Mouse (Mus musculus): Measurements from ENCODE around the gene Shkbp1.
A peak's percentile ranks its signal among the peaks of the same experiment; 100 is the strongest.

The Shkbp1 gene

GRCm38 (mm10) chr7:27333316-27333941 lies 22.4 kb downstream of the Shkbp1 start:
- no peak for DNase-seq (ENCODE audit: low read depth)

- peak; percentile 85 for DNase-seq (ENCODE audit: low read depth)
Measured at GRCm38 (mm10) chr7:27332353-27333199, 23.2 kb downstream of the Shkbp1 start.

GRCm38 (mm10) chr7:27331854-27332253 lies 24.0 kb downstream of the Shkbp1 start:
- no peak for DNase-seq (ENCODE audit: low read depth)

- DNase-seq (ENCODE audit: low read depth) = no peak
Measured at GRCm38 (mm10) chr7:27331541-27331851, 24.3 kb downstream of the Shkbp1 start.

- DNase-seq (ENCODE audit: low read depth) = peak; percentile 87
Measured at GRCm38 (mm10) chr7:27330709-27331540, 24.9 kb downstream of the Shkbp1 start.

DNA sequence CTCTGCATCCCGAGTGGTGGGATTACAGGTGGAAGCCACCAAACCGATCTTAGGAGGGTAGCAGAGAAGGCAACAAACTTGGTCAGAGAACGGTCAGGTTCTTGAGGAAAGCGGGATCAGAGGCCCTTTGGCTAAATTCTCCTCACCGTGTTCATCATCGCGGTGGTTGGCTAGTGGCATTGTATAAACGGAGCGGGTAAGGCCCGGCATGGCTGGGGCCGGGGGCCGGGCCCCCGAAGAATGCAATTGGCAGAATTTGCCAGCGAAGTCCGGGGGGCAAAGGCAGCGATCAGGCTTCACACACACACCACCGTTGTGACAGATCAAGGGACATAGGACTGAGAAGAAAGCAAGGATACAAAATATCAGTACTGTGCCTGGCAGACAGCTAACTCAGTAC lies 25.8 kb downstream of the Shkbp1 start:
- no peak for DNase-seq (ENCODE audit: low read depth)

DNA sequence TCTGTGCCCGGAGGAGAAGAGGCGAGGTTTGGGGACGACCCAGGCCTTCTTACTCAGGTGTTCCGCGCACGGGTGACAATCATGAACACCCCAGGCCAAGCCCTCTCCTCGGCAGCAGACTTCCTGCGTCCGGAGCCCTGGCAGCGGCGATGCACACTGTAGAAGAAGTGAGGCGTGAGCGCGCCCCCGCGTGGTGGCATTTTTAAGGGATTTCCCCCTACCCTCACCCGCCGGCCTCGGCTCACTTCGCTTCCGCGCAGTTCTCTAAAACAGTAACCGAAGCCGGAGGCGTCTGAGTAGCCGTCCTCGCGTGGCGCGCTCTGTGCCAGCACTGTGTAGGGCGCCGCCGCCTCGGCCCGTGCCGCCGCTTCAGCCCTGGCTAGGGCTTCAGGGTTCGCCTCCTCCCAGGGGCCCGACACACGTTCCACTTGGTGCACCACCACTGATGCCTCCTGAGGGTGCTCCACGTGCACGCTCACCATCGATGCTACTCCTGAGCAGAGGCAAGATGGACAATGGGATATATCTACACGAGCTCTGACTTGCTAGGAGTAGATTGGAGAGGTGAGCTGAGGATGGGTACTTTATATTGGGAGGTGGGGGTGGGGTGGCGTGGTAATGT lies 26.4 kb downstream of the Shkbp1 start:
- DNase-seq (ENCODE audit: low read depth) = peak; percentile 81

- DNase-seq (ENCODE audit: low read depth) = no peak
Measured at GRCm38 (mm10) chr7:27328648-27329047, 27.2 kb downstream of the Shkbp1 start.

GRCm38 (mm10) chr7:27328161-27328560 lies 27.7 kb downstream of the Shkbp1 start:
- no peak for DNase-seq (ENCODE audit: low read depth)

- DNase-seq (ENCODE audit: low read depth) = no peak
Measured at GRCm38 (mm10) chr7:27327500-27327899, 28.3 kb downstream of the Shkbp1 start.

GRCm38 (mm10) chr7:27326101-27326880 lies 29.5 kb downstream of the Shkbp1 start:
- no peak for DNase-seq (ENCODE audit: low read depth)

DNA sequence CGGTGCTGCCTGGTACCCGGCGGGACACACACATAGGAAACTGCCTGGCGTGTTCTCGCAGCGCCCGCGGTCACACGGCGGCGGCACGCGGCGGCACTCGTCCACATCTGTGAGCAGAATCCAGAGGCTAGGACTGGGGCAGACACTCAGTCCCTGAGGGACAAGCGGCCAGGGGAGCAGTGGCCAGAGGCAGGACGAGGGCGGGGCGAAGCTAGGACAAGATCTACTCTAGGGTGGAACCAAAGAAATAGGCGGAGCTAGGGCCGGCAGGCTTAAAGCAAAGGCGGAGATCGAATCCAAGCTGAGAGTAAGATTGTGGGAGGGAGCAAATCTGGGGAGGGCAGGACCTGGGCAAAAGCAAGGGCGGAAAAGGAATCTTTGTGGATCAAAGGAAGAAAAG lies 30.1 kb downstream of the Shkbp1 start:
- no peak for DNase-seq (ENCODE audit: low read depth)

DNA sequence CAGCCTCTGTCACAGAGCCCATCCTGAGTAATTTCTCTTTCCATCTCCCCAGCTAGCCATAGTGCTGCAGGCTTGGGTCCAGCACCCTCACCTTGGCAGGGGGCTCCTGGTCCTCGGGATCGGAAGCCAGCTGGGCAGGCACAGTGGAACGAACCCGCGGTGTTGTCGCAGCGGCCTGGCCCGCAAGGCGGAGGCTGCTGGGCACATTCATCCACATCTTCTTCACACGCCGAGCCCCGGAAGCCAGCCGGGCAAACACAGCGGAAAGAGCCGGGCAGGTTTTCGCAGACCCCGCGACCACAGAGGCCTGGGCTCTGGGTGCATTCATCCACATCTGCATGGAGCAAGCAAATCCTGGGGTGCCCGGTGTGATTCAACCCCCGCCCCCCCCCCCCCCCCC lies 30.9 kb downstream of the Shkbp1 start:
- no peak for DNase-seq (ENCODE audit: low read depth)

DNA sequence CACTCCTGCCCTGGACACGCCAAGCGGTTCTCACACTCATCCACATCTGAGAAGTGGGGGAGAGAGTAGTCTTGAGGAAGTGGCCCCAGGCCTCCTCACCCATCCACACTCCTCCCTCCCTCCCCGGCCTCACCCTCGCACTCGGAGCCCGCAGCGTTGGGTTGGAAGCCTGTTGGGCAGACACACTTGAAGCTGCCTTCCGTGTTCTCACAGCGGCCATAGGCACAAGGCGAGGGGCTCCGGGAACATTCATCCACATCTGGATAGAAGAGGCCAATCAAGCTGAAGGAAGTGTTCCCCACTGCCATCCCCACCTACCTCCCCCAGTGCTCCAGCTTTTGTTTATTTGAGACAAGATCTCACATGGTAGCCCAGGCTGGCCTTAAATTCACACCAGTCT lies 31.7 kb downstream of the Shkbp1 start:
- DNase-seq (ENCODE audit: low read depth) = no peak

DNA sequence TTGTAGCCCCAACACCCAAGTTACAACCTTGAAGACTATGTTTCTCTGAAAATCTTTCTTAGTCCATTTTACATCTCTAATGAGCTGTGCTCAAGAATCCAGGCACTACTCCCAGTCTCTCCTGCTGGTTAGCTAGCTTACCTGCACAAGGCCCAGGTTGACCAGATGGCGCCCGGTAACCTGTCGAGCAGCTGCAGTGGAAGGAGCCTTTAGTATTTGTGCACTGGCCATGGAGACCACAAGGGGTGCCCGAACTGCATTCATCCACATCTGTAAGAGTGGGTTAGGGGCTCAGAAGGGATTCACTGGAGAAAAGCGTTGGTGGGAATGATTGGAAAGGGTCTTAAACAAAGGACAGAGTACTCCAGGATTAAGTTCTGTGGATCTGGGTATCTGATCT lies 32.8 kb downstream of the Shkbp1 start:
- no peak for DNase-seq (ENCODE audit: low read depth)

- DNase-seq (ENCODE audit: low read depth) = no peak
Measured at GRCm38 (mm10) chr7:27322291-27322690, 33.5 kb downstream of the Shkbp1 start.

DNA sequence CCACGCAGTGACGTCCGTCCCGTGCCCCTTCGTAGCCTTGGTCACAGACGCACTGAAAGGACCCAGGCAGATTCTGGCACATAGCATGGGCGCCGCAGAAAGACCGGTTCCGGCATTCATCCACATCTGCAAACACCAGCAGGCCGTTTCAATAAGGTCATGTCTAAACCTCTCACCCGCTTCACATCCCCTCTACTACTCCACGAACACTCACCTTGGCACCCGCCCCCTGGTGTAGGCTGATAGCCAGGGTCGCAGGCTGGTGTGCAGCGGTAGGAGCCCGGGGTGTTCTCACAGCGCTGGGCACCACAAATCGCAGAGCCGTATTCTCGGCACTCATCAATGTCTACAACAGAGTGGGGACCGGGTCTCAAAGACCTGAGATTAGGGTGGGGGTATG lies 36.4 kb downstream of the Shkbp1 start:
- no peak for DNase-seq (ENCODE audit: low read depth)

DNA sequence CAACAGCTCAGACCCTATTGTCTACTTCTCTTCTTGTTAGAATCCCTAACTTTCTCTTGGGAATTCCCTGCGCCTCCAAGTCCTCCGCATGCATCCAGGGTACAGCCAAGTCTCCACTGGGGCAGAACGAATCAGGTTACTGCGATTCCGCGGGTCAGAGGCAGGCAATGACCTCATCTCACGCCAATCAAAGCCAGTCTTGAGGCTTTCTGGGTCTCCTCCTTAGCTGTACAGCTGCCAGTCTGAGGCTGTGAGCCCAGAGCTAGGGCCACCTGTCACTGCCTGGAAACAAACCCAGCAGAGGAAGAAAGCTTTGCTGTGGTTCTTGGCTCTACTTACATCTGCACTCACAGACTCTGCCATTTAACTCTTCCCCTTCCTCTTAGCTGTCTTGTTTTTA lies 39.9 kb downstream of the Shkbp1 start:
- DNase-seq (ENCODE audit: low read depth) = no peak

- DNase-seq (ENCODE audit: low read depth) = no peak
Measured at GRCm38 (mm10) chr7:27314393-27314792, 41.4 kb downstream of the Shkbp1 start.

- DNase-seq (ENCODE audit: low read depth) = no peak
Measured at GRCm38 (mm10) chr7:27311651-27312284, 44.1 kb downstream of the Shkbp1 start.

- no peak for DNase-seq (ENCODE audit: low read depth)
Measured at GRCm38 (mm10) chr7:27310996-27311535, 44.8 kb downstream of the Shkbp1 start.

All from c-Kit-positive CD71-negative TER-119-negative erythroid progenitor cells, embryonic 14.5 days (primary cell).